Mouse (Mus musculus) heart, adult 18-20 months (tissue): ENCODE results near the gene Gm19935. TPM values are rescaled to one million over a fixed set of nuclear protein-coding genes. Genes with fewer than 3 reads are reported as not detected.

Experiments used
- DNase-seq, 2 experiments: peaks; one replicate each; pipeline ENCODE4 v3.0.0; 2021 to 2022; ENCODE audit warnings: mixed read lengths in 1 of 2
- microRNA-seq, 2 experiments: library from miRNA; unstranded; fragments of <30 nt; microRNA quantifications; one replicate each; pipeline ENCODE4 v1.2.0; 2022
- total RNA-seq, 2 experiments: library from RNA; stranded (reverse); gene quantifications; 2 replicates each; pipeline ENCODE4 v1.2.3; 2021

Gm19935 gene
- total RNA-seq, 2 experiments from 2014 or later, result 1.0 TPM; not detected in 1

- DNase-seq, result no peak
Measured at GRCm38 (mm10) chr8:90829825-90830224, 12.6 kb upstream of the Gm19935 start.

DNA sequence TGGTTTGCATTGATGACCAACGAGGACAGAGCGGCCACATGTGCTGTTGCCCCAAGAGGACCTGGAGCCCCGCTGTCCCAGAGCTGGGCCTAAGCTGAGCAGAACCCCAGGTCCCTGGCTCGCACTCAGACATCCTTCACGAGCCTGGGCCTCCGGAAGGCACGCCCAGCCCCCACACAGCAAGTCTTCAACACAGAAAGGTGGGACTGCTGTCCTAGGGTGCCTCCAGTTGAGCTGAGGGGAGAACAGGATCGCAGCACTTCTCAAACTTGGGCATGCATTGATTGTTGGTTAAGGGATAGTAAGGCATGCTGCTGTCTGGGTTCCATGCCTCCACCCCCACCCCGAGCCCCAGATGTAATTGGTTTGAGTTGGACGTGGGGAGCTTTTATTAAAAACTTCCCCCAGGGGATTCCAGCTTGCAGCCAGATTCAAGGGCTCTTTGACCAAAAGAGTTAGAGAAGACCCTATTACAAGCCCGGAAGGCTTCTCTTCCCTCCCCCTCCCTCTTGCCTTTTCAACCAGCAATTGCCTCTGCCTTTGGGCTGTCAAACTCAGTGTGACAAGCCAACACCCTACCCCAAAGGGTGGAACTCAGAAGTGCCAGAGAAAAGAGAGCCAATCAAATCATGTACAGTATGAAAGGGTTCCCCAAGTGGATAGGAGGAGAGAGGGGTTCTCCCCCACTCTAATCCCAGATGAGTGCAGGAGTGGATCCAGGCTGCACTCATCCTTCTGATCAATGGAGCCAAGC is 12.0 kb upstream of the Gm19935 start:
- DNase-seq, result peak in 1 of 2 experiments; percentile 48

- DNase-seq, result peak; percentile 96 to 99
Measured at GRCm38 (mm10) chr8:90828181-90828986, 11.2 kb upstream of the Gm19935 start, which contains the start of gene Chd9. Chd9 (plus strand) TSS chr8:90828352.

GRCm38 (mm10) chr8:90825459-90825871 is 8.3 kb upstream of the Gm19935 start:
- no peak for DNase-seq

DNA sequence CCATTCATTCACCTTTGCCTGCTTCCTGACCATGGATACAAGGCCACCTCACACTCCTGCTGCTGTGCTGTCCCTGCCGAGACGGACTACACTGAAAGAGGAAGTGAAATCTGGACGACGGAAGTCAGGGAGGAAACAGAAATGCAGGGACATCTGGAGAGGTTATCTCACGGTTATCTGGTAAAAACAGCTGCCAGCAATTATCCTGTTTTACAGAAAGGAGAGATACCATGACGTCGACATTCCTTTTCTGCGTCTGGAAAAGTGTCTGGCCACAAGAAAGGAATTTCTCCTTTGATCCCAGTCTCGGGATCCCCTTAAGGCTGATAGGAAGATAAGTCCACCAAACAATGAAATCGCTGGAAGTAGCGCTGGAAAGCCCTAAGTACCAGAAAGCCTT is 5.2 kb upstream of the Gm19935 start:
- peak in 1 of 2 experiments; percentile 80 for DNase-seq

GRCm38 (mm10) chr8:90820321-90820696 is 3.1 kb upstream of the Gm19935 start:
- no peak for DNase-seq

GRCm38 (mm10) chr8:90819561-90820320 is 2.5 kb upstream of the Gm19935 start:
- no peak for DNase-seq

DNA sequence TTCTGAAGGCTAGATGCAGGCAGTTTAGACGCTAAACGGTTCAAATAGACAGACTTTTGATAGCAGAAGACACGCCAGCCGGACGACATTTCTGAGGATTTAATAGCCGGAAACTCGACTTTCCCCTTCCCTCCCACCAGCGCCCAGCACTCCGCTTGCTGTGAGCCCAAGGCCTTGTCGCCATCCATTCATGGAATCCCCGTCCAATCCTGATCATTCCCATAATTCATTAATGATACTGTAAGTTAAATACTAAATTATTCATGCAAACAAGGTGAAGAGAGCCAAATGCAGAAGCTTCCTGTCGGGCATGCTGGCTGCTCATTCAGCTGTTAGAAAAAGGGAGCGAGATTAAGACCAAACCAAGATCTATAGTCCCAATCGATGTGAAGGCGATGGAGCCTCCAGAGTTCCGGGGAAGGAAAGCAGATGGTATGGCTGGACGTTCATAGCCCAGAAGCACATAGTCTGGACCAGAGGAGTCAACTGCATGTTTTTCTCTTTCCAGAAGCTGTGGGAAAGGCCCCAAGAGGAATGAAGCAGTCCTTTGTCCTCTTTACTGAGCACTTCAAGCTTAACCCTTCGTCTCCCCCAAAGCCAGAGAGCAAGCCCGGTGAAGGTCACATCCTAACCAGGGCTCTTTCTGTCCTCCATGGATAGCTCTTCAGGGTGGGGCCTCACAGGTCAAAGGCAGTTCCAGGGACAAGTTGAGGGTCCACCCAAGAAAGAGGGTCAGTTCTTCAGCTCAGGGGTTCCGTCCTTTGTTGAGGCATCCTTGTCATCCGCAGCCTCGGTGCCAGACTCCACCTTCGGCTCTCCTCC is 921 bp downstream of the Gm19935 start:
- no peak for DNase-seq

- DNase-seq, result no peak
Measured at GRCm38 (mm10) chr8:90813602-90814320, 3.4 kb downstream of the Gm19935 start.

GRCm38 (mm10) chr8:90799473-90799872 is 17.7 kb downstream of the Gm19935 start:
- DNase-seq, result no peak

DNA sequence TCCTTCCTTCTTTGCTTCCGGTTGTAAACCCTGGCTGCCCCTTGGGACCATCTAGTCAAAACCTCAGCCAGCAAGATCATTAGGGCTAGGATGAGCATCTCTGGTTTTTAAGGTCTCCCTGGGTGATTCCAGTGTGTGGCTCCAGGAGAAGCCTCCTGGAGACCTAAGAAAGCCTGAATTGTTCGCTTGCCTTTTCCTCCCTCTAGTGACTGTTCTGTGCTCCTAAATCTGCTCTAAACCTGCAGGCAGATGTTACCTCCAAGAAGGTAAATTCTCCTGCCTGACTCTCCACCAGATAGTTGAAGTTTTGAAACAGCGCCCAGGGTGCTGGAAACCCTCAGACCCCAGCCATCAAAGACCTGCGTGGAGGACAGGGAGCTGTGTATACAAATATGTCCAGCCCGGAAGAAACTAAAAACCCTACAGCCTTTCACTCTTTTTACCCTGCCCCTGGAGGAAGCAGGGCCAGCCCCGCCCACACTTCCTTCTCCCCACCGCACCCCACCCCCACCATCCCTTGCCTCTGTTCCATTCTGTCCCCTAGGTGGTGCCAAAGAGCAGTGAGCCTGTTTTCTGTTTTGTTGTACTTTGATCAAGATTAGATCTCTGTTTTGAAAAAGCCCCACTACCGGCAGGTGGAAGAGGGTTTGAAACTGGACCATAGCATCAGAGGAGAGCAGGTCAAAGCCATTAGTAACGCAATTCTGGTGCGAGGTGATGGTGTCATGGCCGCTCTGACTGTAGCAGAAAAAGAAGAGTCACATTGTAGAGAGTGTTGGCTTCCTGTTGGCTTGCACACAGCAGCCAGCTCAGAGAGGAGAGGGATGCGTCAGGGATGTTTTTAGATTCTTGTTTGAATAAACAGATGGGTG is 22.0 kb downstream of the Gm19935 start:
- DNase-seq, result peak; percentile 83 to 87

DNA sequence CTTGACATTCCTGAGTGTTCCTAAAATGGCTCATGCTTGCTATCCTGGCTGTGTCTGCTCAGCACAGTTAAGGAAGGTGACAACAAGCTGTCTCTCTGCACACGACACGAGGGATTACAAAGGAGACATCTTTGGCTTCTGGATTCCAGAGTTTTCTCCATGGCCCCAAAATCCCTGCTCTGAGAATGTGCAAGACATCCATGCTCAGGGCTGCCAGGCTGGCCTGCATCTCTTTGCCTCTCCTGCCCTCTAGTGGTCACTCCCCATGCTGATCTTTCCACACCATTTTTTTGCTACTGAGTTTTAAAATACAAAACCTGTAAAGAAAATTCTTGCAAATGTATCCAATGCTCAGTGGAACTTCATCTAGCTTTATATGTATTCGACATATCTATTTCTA is 23.5 kb downstream of the Gm19935 start:
- peak; percentile 72 to 89 for DNase-seq

GRCm38 (mm10) chr8:90791616-90792015 is 25.6 kb downstream of the Gm19935 start:
- no peak for DNase-seq

GRCm38 (mm10) chr8:90769791-90770190 is 47.4 kb downstream of the Gm19935 start:
- DNase-seq, result no peak

Small RNAs within 50 kb of the gene (microRNA-seq; reads per million reads assigned to microRNA genes)
- gene Gm44382, result 0 reads per million in 2 experiments

Other genes with a start within 250 kb of the Gm19935 start
- 10 to 100 TPM; 34.0 to 51.4 TPM for gene Chd9, start 11.0 kb upstream of the Gm19935 start, total RNA-seq